Mouse (Mus musculus) midbrain, embryonic 12.5 days (tissue): ENCODE data around the gene Acot3. TPM values are rescaled to one million over a fixed set of nuclear protein-coding genes. Genes with fewer than 3 reads are reported as not detected.
A peak's percentile ranks its signal among the peaks of the same experiment; 100 is the strongest.
"Not testable (repeated sequence)": the region's sequence is repeated elsewhere in the genome, so short reads cannot be mapped to it uniquely, and the experiment has no call there.

Source experiments
- ATAC-seq: fragments of 200-750 bp; cut with Nextera tagmentation; 2 replicates; pipeline ENCODE4 v1.8.0; 2017; ENCODE audit warnings: low read depth, moderate TSS enrichment, moderate library complexity; ENCODE audit not compliant: low FRiP score
- H3K27ac ChIP-seq: fragments of 300-500 bp; sonication (generic); replicated peaks from 2 replicates; pipeline ENCODE4 v1.5.1; 2016; ENCODE audit warnings: mild to moderate bottlenecking
- H3K27me3 ChIP-seq: fragments of 300-500 bp; sonication (generic); 2 replicates; pipeline ENCODE4 v1.6.1; 2016; ENCODE audit warnings: mild to moderate bottlenecking
- H3K36me3 ChIP-seq: fragments of 300-500 bp; sonication (generic); 2 replicates; pipeline ENCODE4 v1.6.1; 2016
- H3K4me1 ChIP-seq: fragments of 300-500 bp; sonication (generic); 2 replicates; pipeline ENCODE4 v1.6.1; 2016
- H3K4me2 ChIP-seq: fragments of 300-500 bp; sonication (generic); replicated peaks from 2 replicates; pipeline ENCODE4 v1.6.1; 2016; ENCODE audit warnings: mild to moderate bottlenecking, moderate library complexity
- H3K4me3 ChIP-seq: fragments of 300-500 bp; sonication (generic); 2 replicates; pipeline ENCODE4 v1.5.1; 2016; ENCODE audit warnings: mild to moderate bottlenecking
- H3K9ac ChIP-seq: fragments of 300-500 bp; sonication (generic); replicated peaks from 2 replicates; pipeline ENCODE4 v1.6.1; 2016; ENCODE audit warnings: mild to moderate bottlenecking, moderate library complexity
- H3K9me3 ChIP-seq: fragments of 300-500 bp; sonication (generic); 2 replicates; pipeline ENCODE4 v1.6.1; 2016; ENCODE audit warnings: mild to moderate bottlenecking
- WGBS: fragments of 180-500 bp; shearing (Covaris S2); methylation state at CpG from one replicate; pipeline ENCODE4 v1.1.7; 2016; 5-methylcytosine and 5-hydroxymethylcytosine counted together
- polyA plus RNA-seq: library from polyadenylated mRNA; unstranded; fragments of >200 nt; fragmentation: Nextera tagmentation; extraction: Ambion mirVana; gene quantifications from 2 replicates; pipeline ENCODE4 v1.2.1, GENCODE M21; 2016

The Acot3 gene
- polyA plus RNA-seq, 1 experiment from 2014 or later, result 0.61 TPM

- Histone ChIP-seq H3K9ac (peak overlapping the region; percentile 24; the same call in 1 of the 2 replicates), H3K4me2 (peak overlapping the region; percentile 58), H3K27me3 (peaks cover 34% of the 10 kb centered on the region), H3K4me3 (peak overlapping the region; percentile 40)
- ATAC-seq, H3K9me3 ChIP-seq, H3K36me3 ChIP-seq, H3K27ac ChIP-seq, H3K4me1 ChIP-seq: not testable (repeated sequence)
- 2% methylated on average over 47 of the region's 52 CpGs for WGBS
Measured at GRCm38 (mm10) chr12:84069582-84069981, 17.6 kb downstream of the Acot3 start.

DNA sequence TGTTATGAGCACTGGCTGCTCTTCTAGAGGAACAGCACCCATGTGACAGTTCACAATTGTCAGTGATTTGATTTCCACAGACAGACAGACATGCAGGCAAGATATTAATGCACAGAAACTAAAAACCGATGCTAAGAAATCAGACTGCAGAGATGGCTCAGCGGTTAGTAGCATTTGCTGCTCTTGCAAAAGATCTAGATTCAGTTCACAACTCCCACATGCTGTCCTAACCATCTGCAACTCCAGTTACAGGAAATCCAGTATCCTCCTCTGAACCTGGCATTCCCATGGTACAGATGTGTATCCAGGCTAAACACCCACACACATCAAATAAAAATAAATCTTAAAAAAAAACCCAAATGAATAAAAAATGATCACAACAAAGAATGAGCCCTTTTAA lies 19.8 kb downstream of the Acot3 start:
- Histone ChIP-seq H3K4me1 (no peaks in the 10 kb centered on the region), H3K4me3 (no peak overlapping the region), H3K27ac (no peak overlapping the region), H3K9ac (no peak overlapping the region), H3K36me3 (no peaks in the 10 kb centered on the region), H3K9me3 (no peaks in the 10 kb centered on the region), H3K4me2 (no peak overlapping the region), H3K27me3 (peaks cover 34% of the 10 kb centered on the region)
- 93% methylated on average over 2 of the region's 2 CpGs for WGBS
- no peak for ATAC-seq

DNA sequence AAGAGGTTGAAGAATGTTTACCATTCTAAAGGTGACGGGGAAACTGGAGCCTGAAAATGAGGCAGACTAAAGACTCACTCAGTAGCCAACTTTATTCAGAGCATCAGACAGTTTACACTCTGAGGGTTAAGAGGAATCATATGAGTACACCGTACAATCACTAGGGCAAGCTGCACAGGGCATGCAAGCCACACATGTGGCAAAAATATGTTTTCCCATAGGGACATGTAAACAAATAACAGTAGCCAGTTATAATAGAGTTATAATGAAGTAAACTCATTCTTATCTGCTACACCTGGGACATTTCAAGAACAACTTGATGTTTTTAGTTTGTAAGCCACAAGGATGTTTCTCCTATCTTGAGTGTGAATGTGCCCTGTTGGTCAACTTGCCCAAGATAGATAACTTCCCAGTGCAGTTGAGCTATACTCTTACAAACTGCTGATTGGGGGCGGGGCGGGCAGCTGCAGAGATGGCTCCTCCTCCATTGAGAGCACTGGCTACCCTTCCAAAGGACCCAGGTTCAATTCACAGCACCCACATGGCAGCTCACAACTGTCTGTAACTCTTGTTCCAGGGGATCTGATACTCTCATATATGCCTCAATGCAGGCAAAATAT lies 25.5 kb downstream of the Acot3 start:
- H3K9ac ChIP-seq, result no peak overlapping the region
- no peaks in the 10 kb centered on the region for H3K27me3 ChIP-seq
- 86% methylated on average over 4 of the region's 4 CpGs for WGBS
- H3K27ac ChIP-seq, result no peak overlapping the region
- no peak overlapping the region for H3K4me2 ChIP-seq
- no peaks in the 10 kb centered on the region for H3K9me3 ChIP-seq
- no peaks in the 10 kb centered on the region for H3K36me3 ChIP-seq
- no peak overlapping the region for H3K4me3 ChIP-seq
- ATAC-seq, result no peak
- H3K4me1 ChIP-seq, result no peaks in the 10 kb centered on the region

- no peak overlapping the region for H3K9ac ChIP-seq
- no peak overlapping the region for H3K4me3 ChIP-seq
- no peak overlapping the region for H3K27ac ChIP-seq
- no peaks in the 10 kb centered on the region for H3K27me3 ChIP-seq
- no peak for ATAC-seq
- no peaks in the 10 kb centered on the region for H3K4me1 ChIP-seq
- H3K4me2 ChIP-seq, result no peak overlapping the region
- no peaks in the 10 kb centered on the region for H3K36me3 ChIP-seq
- whole genome bisulfite sequencing, result 84% methylated on average over 2 of the region's 2 CpGs
- H3K9me3 ChIP-seq, result 0 out of 2 replicates have a peak, but pooled peaks cover 2% of the 10 kb centered on the region
Measured at GRCm38 (mm10) chr12:84083842-84084241, 31.9 kb downstream of the Acot3 start.

DNA sequence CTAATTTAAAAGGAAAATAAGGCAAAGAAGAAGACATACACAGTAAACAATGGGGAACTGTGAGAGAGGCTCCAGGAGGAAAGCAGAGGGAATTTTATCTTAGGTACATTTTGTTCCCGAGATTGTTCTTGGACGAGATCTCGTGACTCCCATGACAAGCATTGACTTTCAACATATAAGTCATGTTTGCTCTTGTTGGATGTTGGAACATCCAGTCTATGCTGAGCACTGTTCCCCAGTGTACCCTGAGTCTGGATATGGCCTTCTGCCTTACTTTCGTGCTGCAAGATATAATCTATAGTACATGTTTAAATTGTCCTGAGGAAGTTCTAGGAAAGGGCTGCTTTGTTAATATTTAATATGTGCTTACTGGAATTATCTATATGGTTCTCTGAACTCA lies 32.6 kb downstream of the Acot3 start:
- H3K4me2 ChIP-seq, result no peak overlapping the region
- no peaks in the 10 kb centered on the region for H3K27me3 ChIP-seq
- H3K36me3 ChIP-seq, result no peaks in the 10 kb centered on the region
- H3K4me1 ChIP-seq, result no peaks in the 10 kb centered on the region
- 88% methylated on average over 4 of the region's 4 CpGs for WGBS
- ATAC-seq, result no peak
- H3K9ac ChIP-seq, result no peak overlapping the region
- no peak overlapping the region for H3K4me3 ChIP-seq
- H3K9me3 ChIP-seq, result peaks cover 8% of the 10 kb centered on the region; the same call in 1 of the 2 replicates
- no peak overlapping the region for H3K27ac ChIP-seq

- not testable (repeated sequence) for H3K27me3 ChIP-seq, H3K27ac ChIP-seq, H3K36me3 ChIP-seq, H3K4me2 ChIP-seq, H3K4me1 ChIP-seq, H3K9ac ChIP-seq, ATAC-seq, H3K4me3 ChIP-seq
- peaks cover 15% of the 10 kb centered on the region; the same call in 1 of the 2 replicates for H3K9me3 ChIP-seq
- 91% methylated on average over 5 of the region's 5 CpGs for WGBS
Measured at GRCm38 (mm10) chr12:84094666-84095065, 42.7 kb downstream of the Acot3 start.

DNA sequence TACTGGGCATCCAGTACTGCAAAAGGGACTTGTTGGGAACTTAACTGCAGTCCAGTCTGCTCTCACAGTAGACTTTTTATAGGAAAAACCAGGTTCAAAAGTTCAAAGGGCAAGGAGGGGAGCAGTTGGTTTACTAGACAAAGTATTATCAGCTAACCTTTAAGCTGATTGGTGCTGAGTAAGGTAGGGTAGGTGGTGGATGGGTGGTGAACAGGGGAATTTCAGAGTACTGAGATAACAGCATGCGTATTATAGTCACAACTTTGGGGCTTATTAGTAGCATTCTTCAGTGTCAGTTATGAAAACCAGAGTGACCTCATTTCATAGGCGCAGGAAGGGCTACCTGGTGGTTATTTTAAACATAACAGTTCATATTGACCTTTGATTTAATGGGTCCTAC lies 47.7 kb downstream of the Acot3 start:
- Histone ChIP-seq H3K36me3 (no peaks in the 10 kb centered on the region), H3K9ac (no peak overlapping the region), H3K27me3 (peaks cover 7% of the 10 kb centered on the region; the same call in 1 of the 2 replicates), H3K9me3 (no peaks in the 10 kb centered on the region), H3K27ac (no peak overlapping the region), H3K4me1 (peaks cover 2% of the 10 kb centered on the region; the same call in 1 of the 2 replicates), H3K4me3 (no peak overlapping the region), H3K4me2 (no peak overlapping the region)
- ATAC-seq, result no peak
- WGBS, result 97% methylated on average over 2 of the region's 2 CpGs

- Histone ChIP-seq H3K9me3 (no peaks in the 10 kb centered on the region), H3K36me3 (no peaks in the 10 kb centered on the region), H3K4me3 (no peak overlapping the region), H3K27me3 (peaks cover 7% of the 10 kb centered on the region; the same call in 1 of the 2 replicates), H3K27ac (no peak overlapping the region), H3K4me2 (peak overlapping the region; percentile 74), H3K4me1 (peaks cover 2% of the 10 kb centered on the region; the same call in 1 of the 2 replicates), H3K9ac (no peak overlapping the region)
- 62% methylated on average over 1 of the region's 1 CpGs for WGBS
- ATAC-seq, result no peak
Measured at GRCm38 (mm10) chr12:84100071-84100470, 48.1 kb downstream of the Acot3 start.

DNA sequence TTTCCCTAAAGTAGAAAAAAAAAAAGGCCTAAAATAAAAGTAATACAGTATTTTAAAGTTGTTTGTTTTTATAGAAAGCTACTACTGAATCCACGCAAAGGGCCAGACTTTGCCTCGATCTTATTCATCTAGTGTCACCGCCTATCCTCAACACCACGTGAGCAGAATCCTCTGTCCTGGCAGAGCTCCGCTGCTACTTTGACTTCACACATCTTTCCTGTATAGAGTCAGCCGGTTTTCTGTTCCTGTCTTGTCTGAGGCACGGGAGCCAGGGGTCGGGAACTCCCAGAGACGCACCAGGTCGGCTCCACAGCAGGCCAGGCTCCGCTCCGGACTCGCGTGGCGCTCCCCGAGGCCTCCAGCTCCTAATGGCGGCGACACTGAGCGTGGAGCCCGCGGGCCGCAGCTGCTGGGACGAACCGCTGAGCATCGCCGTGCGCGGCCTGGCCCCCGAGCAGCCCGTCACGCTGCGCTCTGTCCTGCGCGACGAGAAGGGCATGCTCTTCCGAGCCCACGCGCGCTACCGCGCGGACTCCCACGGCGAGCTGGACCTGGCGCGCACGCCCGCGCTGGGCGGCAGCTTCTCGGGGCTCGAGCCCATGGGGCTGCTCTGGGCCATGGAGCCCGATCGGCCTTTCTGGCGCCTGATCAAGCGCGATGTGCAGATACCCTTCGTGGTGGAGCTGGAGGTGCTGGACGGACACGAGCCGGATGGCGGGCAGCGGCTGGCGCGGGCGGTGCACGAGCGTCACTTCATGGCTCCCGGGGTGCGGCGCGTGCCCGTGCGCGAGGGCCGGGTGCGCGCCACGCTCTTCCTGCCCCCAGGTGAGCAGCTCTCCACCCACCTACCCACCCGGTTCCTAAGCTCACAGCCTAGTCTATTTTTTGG lies 48.9 kb downstream of the Acot3 start, which contains the start of gene Acot6:
Gene Acot6, plus strand, starts transcription at position 51 of the 889 bp plus-strand sequence.
- ATAC-seq, result peak; percentile 71; the same call in 1 of the 2 replicates
- WGBS, result 2% methylated on average over 74 of the region's 80 CpGs
- H3K9ac ChIP-seq, result peak within 1 kb of the TSS; percentile 65
- H3K4me1 ChIP-seq, H3K9me3 ChIP-seq, H3K27me3 ChIP-seq, H3K36me3 ChIP-seq: not testable (repeated sequence)
- H3K27ac ChIP-seq, result 0 out of 2 replicates have a peak within 1 kb of the TSS, but pooled peaks have one; percentile 25
- H3K4me2 ChIP-seq, result peak within 1 kb of the TSS; percentile 74
- peak within 1 kb of the TSS; percentile 55 for H3K4me3 ChIP-seq

DNA sequence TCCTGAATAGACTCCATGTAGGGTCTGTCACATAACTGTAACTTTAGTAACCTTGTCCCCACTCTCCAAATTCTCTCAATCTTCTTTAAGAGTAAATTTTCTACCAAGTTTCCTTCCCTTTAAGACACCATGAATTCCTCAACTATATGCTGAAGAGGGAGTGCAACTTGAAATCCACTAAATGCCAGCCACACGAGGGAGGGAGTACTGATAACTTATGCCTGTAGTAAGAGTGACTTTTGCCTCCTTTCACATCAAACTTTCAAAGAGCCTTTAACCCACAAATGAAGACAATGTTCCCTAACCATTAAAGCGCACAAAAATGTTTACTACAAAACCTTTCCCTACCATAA lies 49.5 kb downstream of the Acot3 start:
- H3K27ac ChIP-seq, result no peak overlapping the region
- peak overlapping the region; percentile 55 for H3K4me3 ChIP-seq
- peak overlapping the region; percentile 65; the same call in 1 of the 2 replicates for H3K9ac ChIP-seq
- H3K4me1 ChIP-seq, result peaks cover 2% of the 10 kb centered on the region; the same call in 1 of the 2 replicates
- WGBS, result 50% methylated on average over 2 of the region's 2 CpGs
- no peaks in the 10 kb centered on the region for H3K9me3 ChIP-seq
- ATAC-seq, result no peak
- H3K36me3 ChIP-seq, result no peaks in the 10 kb centered on the region
- H3K27me3 ChIP-seq, result peaks cover 7% of the 10 kb centered on the region; the same call in 1 of the 2 replicates
- H3K4me2 ChIP-seq, result peak overlapping the region; percentile 74

DNA sequence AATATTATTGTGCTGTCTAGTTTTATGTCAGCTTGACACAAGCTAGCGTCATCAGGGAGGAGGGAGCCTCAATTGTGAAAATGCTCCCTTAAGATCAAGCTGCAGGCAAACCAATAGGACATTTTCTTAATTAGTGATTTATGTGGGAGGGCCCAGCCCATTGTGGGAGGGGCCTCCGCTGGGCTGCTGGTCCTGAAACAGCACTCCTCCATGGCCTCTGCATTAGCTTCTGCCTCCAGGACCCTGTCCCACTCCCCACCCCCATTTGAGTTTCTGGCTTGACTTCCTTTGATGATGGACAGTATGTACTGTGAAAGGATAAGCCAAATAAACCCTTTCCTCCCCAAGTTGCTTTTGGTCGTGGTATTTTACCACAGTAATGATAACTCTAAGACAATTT lies 55.1 kb downstream of the Acot3 start:
- 77% methylated on average over 3 of the region's 3 CpGs for WGBS
- no peak overlapping the region for H3K27ac ChIP-seq
- no peak overlapping the region for H3K4me3 ChIP-seq
- peaks cover 1% of the 10 kb centered on the region; the same call in 1 of the 2 replicates for H3K27me3 ChIP-seq
- no peak overlapping the region for H3K4me2 ChIP-seq
- no peak overlapping the region for H3K9ac ChIP-seq
- H3K36me3 ChIP-seq, result no peaks in the 10 kb centered on the region
- H3K9me3 ChIP-seq, result no peaks in the 10 kb centered on the region
- no peak for ATAC-seq
- H3K4me1 ChIP-seq, result no peaks in the 10 kb centered on the region

GRCm38 (mm10) chr12:84107692-84108091 lies 55.7 kb downstream of the Acot3 start:
- Histone ChIP-seq H3K36me3 (no peaks in the 10 kb centered on the region), H3K27ac (no peak overlapping the region)
- WGBS, result 84% methylated on average over 1 of the region's 1 CpGs

More at GRCm38 (mm10) chr12:84107692-84108091, 55.7 kb downstream of the Acot3 start:
- Histone ChIP-seq H3K4me2 (no peak overlapping the region), H3K9me3 (no peaks in the 10 kb centered on the region), H3K27me3 (no peaks in the 10 kb centered on the region), H3K4me1 (no peaks in the 10 kb centered on the region), H3K4me3 (no peak overlapping the region), H3K9ac (no peak overlapping the region)
- ATAC-seq, result no peak
